Mouse (Mus musculus): ENCODE data around the gene Ddx52.

GRCm38 (mm10) chr11:83908376-83908775, 33.5 kb upstream of the Ddx52 start:
- TF ChIP-seq GATA1 (IDR thresholded peaks at IDR 0.05; ENCODE audit: borderline replicate concordance, low read length) (no peak), CTCF (IDR thresholded peaks at IDR 0.05; ENCODE audit: low read depth, low read length) (no peak), TAL1 (conservative IDR thresholded peaks at IDR 0.05; ENCODE audit: low read depth, low read length) (no peak)

Data from G1E (cell line).